Mouse (Mus musculus) heart, adult 18-20 months (tissue): ENCODE measurements around the gene Gpr182. TPM values are rescaled to one million over a fixed set of nuclear protein-coding genes. Genes with fewer than 3 reads are reported as not detected.

Source experiments
- total RNA-seq, 2 experiments: library from RNA; stranded (reverse); gene quantifications; 2 replicates each; pipeline ENCODE4 v1.2.3; 2021

The Gpr182 gene
- total RNA-seq, 2 experiments from 2014 or later: 3.3 to 3.5 TPM

Other genes with a start within 250 kb of the Gpr182 start
- 10 to 100 TPM; 23.9 to 27.0 TPM for gene Ndufa4l2, start 236.8 kb downstream of the Gpr182 start, total RNA-seq
- gene Shmt2, start 229.3 kb downstream of the Gpr182 start, total RNA-seq: 10 to 100 TPM; 39.3 to 44.7 TPM
- gene Nxph4, start 217.2 kb downstream of the Gpr182 start, total RNA-seq: under 1 TPM; 0.35 to 0.39 TPM
- 10 to 100 TPM; 65.2 to 69.7 TPM for gene Lrp1, start 130.6 kb downstream of the Gpr182 start, total RNA-seq
- 10 to 100 TPM; 45.2 to 45.7 TPM for gene Stat6, start 108.7 kb downstream of the Gpr182 start, total RNA-seq
- 1 to 10 TPM; 3.6 to 3.8 TPM for gene Nemp1, start 84.8 kb downstream of the Gpr182 start, total RNA-seq
- 1 to 10 TPM; 4.8 to 5.3 TPM for gene Nab2, start 83.2 kb downstream of the Gpr182 start, total RNA-seq
- gene Myo1a, start 46.6 kb downstream of the Gpr182 start, total RNA-seq: under 1 TPM in 1 of 2 experiments, not detected in 1; 0.08 TPM
- not detected for gene Tac2, start 27.3 kb downstream of the Gpr182 start, total RNA-seq
- 1 to 10 TPM; 6.8 to 7.6 TPM for gene Zbtb39, start 12.2 kb downstream of the Gpr182 start, total RNA-seq
- gene Rdh1, start 8.0 kb upstream of the Gpr182 start, total RNA-seq: under 1 TPM; 0.07 to 0.10 TPM
- under 1 TPM in 1 of 2 experiments, not detected in 1; 0.10 TPM for gene Rdh16f1, start 8.1 kb upstream of the Gpr182 start, total RNA-seq
- not detected for gene Rdh9, start 24.7 kb upstream of the Gpr182 start, total RNA-seq
- under 1 TPM in 1 of 2 experiments, not detected in 1; 0.10 TPM for gene Rdh16, start 49.4 kb upstream of the Gpr182 start, total RNA-seq
- gene Rdh19, start 98.2 kb upstream of the Gpr182 start, total RNA-seq: not detected
- not detected for gene Rdh16f2, start 114.7 kb upstream of the Gpr182 start, total RNA-seq
- gene Rdh7, start 137.1 kb upstream of the Gpr182 start, total RNA-seq: not detected
- gene Sdr9c7, start 146.8 kb upstream of the Gpr182 start, total RNA-seq: not detected